Mouse (Mus musculus) right cerebral cortex, postnatal 36 days (tissue): ENCODE data around the gene Sult1a1.
A peak's percentile ranks its signal among the peaks of the same experiment; 100 is the strongest.

Experiments
- DNase-seq, 2 experiments: peaks; one replicate each; pipeline ENCODE4 v3.0.0; 2022; ENCODE audit warnings: low spot score in 2 of 2, mixed read lengths in 1 of 2

Gene Sult1a1

GRCm38 (mm10) chr7:126676207-126676606, at the start of gene Sult1a1:
Sult1a1 (minus strand) TSS chr7:126676432.
- no peak for DNase-seq

DNA sequence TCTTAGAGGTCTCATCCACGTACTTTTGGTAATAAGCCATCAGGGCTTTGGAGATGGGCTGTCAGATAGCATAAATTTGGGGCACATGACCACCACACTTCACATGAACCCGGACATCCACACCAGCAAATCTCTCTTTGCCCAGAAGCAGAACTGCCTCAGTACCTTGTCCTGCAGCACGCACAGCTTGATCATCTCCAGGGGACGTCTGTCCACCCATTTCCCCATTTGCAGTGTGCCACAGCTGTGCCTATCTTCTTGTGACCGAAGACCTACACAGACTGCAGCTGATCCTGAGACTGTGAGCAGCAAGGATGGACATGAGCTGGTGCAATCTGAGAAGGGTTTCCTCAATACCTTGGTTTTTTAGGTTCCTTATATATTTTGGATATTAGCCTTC, 49.4 kb upstream of the Sult1a1 start:
- no peak for DNase-seq

GRCm38 (mm10) chr7:126725077-126725476, 48.8 kb upstream of the Sult1a1 start:
- DNase-seq: no peak

DNA sequence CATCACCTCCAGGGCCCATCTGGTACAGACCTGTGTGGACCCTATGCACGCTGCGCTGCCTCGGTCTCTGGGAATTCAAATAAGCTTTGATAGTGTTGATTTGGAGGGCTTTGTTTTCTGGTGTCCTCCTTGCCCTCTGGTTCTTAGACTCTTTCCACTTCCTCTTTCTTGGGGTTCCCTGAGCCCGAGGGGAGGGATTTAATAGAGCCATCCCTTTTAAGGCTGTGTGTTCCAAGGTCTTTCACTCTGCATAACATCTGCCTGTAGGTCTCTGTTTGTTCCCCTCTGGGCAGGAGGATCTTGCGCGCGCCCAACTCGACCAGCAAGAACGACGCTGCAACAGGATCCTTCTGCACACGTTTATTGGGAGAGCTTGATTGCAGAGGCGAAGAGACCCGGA, 45.4 kb upstream of the Sult1a1 start:
- no peak for DNase-seq

DNA sequence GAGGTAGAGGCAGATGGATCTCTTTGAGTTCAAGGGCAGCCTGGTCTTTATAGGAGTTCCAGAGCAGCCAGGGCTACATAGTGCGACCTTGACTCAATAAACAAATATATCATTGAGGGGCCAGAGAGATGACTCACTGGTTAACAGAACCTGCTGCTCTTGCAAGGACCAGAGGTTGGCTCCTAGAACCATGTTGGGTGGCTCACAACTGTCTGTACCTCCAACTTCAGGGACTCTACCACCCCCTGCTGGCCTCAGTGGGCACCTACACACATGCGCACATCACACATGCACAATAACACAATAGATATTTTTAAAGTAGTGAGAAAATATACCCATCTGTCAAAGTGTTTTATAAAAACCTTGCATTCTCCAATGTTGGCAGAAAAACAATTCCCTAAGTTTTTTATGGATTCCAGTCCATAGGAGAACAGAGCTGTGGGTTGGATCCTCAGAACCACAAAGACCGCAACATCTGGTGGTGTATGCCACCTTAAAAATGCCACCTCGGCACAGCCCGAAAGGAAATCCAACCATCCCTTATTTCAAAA, 42.6 kb upstream of the Sult1a1 start:
- DNase-seq: no peak

- no peak for DNase-seq
Measured at GRCm38 (mm10) chr7:126717566-126717965, 41.3 kb upstream of the Sult1a1 start.

- DNase-seq: no peak
Measured at GRCm38 (mm10) chr7:126715679-126716078, 39.4 kb upstream of the Sult1a1 start.

- DNase-seq: no peak
Measured at GRCm38 (mm10) chr7:126711910-126712309, 35.7 kb upstream of the Sult1a1 start.

DNA sequence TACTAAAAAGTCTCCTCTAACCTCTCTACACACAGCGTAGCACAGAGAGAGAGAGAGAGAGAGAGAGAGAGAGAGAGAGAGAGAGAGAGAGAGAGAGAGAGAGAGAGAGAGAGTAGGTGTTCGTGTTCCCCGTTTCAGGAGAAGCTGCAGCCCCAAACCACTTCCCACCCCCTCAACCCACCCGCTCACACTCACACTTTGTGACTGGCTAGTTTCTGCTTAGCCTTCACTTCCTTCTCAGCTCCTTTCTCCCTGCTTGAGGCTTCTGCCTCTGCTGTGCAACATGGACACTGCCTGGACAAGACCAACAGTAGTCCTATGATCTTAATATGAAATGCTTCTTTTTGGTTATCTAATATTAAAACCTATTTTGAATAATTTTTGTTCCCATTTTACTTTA, 34.0 kb upstream of the Sult1a1 start:
- no peak for DNase-seq

GRCm38 (mm10) chr7:126708175-126708952, 32.1 kb upstream of the Sult1a1 start:
- DNase-seq: no peak

DNA sequence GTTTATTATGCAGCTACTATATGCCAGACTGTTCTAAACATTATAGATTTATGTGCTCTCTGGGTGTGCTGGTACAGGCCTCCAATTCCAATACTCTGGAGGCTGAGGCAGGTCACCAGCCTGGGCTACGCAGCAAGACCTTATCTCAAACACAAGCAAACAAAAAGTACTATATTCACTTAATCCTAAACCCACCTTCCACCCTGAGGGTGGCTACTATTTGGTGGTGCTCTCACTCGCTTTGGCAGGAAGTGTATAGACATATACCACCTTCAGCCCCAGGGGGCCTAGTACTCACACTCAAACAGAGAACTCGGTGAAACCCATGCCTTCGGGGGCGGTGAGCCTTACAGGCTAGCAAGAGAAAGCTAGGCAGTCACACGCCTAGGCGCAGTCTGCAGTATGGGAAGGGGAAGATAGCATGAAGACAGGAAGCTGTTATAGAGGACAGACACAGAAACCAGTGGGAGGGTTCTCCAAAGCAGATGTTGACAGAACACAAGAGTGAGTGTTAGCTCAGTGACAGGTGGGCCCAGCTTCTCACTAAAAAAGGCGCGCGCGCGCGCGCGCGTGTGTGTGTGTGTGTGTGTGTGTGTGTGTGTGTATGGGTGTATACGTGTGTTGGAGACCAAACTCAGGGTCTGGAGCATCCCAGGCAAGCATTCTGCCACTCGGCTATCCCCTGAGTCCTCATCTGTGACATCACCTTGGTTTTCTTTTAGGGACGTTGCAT, 31.4 kb upstream of the Sult1a1 start, which contains the start of gene Coro1a:
TSS of gene Coro1a (minus strand) at position 346 of the 733 bp plus-strand sequence.
- no peak for DNase-seq

DNA sequence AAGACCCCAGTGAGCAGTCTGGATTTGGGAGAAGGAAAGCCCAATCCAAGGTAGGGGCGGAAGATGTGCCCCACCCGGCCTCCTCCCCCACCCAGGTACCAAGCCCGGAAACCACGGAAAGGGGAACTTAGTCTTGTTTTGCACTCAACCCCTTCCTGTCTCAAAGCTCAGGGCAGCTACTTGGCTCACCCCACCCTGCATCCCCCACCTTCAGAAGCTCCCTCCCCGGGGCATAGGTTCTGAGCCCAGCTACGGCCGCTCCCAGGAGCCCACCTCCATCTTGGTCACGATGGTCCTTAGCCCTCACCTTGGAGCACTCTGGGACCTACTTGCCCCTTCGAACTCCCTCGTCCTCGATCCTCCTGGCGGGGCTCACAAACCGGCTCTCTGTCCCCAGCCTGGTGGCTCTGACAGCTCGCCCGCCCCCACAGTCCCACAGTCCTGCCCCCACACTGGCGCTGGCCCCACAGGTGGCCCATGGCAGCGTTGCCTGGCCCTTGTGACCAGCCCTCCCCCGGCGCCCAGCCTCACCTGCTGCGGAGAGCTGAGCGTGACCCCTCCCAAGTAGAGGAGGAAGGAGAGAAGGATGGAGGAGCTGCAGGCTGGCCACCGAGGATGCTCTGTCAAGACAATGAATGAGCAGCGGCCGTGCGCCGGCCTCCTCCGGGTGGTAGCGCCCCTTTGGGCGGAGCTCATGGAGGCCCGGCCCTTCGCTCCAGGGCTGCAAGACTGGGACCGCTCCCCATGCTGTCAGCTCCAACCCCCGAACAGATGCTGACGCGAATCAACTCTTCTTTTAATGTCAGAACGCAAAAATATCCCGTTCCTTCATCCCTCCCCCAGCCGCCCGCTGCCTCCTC, 28.1 kb upstream of the Sult1a1 start:
- peak; percentile 90 to 92 for DNase-seq

GRCm38 (mm10) chr7:126703757-126704077, 27.5 kb upstream of the Sult1a1 start:
- DNase-seq: no peak

DNA sequence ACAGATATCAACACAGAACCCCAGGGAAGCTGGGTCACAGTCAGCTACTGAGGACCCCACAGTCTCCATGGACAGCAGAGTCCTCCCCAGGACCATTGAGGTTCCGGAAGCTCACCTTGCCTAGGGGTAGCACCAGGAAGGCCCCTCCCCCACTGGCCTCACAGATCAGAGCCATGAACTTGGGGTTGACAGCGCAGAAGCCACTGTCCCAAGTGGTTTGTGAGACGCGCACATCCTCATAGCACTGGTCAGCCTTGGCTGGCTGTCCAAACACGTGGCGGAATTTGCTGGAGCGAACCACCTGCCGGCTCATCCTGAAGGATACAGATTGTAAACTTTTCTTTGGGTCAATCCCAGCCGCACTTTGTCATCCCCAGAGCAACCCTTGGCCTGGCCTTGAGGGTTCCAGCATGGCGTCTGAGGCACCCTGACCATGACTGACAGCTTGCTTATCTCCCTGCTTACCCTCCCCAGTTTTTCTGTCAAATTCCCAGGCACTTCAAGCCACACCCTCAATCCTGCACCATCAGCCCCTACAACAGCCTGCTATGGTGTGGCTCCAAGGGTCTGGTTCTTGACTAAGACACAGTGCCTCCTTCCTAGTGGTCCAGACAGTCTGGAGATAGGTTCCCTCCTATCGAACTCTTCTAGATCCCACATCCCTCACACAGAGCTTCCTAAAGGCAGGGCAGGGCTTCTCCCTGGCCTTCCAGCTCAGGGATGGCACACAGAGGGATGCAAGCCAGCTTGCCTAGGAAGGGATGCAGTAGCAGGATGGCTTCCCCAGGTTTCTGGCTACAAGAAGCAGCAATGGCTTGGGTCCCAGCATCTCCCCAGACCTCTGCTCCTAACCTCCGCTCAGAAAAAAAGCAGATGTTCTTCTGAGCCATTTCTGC, 26.9 kb upstream of the Sult1a1 start:
- DNase-seq: no peak

DNA sequence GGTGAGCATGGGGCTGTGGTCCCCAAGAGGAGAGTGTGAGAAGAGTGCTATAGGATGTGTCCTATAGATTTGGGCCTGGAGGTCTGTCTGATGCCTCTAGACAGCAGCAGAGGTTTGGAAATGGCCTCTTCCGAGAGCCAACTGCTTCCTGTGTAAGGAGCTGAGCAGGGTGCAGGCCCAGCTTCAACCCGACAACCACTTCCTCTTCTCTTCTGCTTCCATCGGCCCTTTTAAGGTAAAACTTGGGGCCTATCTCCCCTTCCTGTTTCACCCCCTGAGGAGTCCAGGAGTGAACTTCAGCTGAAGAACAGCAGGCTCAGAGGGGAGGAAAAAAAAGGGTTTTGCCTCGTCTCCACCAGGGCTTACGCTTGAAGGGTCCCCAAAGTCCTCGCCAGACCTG, 26.1 kb upstream of the Sult1a1 start:
- no peak for DNase-seq

DNA sequence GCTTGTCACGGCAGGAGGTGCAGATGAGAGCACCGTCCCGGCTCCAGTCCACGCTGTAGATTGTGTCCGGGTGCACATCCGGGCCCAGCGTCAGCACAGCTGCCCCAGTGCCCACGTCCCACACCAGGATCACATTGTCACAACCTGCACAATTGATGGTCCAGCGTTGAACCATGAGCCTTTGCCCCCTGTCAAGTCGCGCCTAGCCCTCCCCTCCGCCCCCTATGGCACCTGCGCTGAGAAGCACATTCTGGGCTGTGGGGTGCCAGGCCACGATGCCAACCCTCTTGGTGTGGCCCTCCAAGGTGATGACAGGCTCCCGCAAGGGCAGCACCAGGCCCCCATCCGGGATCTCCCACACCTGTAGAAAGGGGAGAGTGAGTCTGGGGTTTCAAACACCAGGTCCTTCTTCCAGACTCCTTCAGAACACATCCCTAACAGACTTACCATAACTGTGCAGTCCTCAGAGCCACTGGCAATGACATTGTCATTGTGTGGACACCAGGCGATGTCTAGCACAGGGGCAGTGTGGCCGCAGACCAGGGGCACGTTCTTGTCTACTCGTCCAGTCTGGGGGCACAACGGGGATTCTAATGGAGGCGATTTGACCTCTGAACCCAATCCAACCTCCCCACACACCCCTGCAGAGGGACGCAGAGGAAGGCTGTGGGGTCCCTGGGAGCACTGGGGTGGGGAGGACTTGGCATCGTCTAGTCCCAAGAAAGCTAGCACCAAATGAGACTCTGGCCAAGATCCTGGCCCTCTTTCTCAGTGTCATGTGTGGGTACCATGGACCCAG, 25.5 kb upstream of the Sult1a1 start:
- no peak for DNase-seq

DNA sequence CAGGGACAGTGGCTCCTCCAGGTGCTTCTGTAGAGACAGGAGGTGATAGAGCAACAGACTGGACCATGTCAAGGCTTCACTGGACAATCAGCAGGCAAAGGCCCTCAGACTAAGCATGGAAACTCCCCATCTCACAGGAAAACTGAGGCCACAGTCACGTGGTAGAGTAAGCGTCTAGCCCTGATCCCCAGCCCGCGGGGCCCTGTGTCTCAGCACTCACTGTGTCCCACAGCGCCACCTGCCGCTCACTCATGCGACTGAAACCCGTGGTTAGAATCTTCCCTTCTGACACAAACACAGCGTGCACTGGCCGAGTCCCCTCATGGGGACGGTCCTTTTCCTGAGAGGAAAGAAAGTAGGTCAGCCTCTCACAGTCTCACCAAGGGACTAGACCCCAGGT, 24.8 kb upstream of the Sult1a1 start:
- DNase-seq: peak; percentile 84 to 89

DNA sequence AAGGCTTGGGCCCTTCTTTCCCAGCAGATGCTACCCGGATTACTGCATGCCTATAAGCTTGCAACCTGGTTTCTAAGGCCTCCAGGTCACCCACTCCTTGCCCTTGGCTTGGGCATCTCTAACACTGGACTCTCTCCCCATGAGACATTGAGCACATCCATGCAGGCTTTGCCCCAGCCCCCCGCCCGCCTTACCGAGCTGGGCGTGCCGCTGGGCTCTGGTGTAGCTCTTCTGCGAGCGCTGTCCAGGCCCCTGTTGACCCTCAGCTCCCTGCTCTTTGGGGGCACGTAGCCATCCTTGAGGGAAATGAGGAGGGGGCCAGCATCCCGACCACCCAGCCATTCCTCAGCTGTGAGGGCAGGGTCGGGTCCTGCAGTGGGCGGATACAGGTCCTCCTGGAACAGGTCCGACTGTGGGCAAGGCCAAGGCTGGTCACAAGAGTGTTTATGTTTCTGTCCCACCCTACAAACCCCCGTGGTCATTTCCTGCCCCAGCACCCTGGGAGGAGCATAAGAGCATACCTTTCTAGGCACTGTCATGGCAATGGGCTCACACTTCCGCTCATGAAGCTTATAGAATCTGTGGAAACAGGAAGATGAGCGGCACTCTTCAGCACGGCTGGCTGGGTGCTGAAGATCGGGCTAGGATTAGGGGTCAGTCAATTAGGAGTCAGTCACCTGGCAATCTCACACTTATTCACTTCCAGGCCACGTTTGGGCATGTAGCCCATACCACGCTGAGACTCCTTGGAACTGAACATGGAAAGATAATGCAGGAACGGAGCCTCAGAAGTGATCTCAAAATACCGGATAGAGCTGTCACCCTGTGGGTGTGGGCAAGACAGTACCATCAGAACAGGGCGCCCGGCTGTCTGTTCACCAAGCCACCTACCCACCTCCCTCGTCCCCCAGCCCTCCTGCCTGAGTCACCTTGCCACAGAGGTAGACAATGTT, 24.1 kb upstream of the Sult1a1 start:
- DNase-seq: no peak

GRCm38 (mm10) chr7:126697838-126698237, 21.6 kb upstream of the Sult1a1 start:
- DNase-seq: no peak
